Mouse (Mus musculus) frontal cortex, adult (tissue): ENCODE measurements around the gene Tnp1.
A peak's percentile ranks its signal among the peaks of the same experiment; 100 is the strongest.

Experiments used
- ATAC-seq: cut with Nextera tagmentation; 2 replicates; pipeline ENCODE4 v1.9.2; 2017; ENCODE audit warnings: mild to moderate bottlenecking, moderate library complexity, mixed read lengths; ENCODE audit not compliant: low TSS enrichment

The Tnp1 gene

GRCm38 (mm10) chr1:73015731-73016130, at the start of gene Tnp1:
Gene Tnp1, minus strand, starts transcription at chr1:73015909.
- ATAC-seq, result no peak

- peak; percentile 94 for ATAC-seq
Measured at GRCm38 (mm10) chr1:73064336-73064735, 48.6 kb upstream of the Tnp1 start.

- ATAC-seq, result no peak
Measured at GRCm38 (mm10) chr1:73061491-73062233, 46.0 kb upstream of the Tnp1 start.

- ATAC-seq, result no peak
Measured at GRCm38 (mm10) chr1:73060271-73060670, 44.6 kb upstream of the Tnp1 start.

GRCm38 (mm10) chr1:73056266-73057001, 40.7 kb upstream of the Tnp1 start:
- no peak for ATAC-seq

- no peak for ATAC-seq
Measured at GRCm38 (mm10) chr1:73055820-73056219, 40.1 kb upstream of the Tnp1 start.

- no peak for ATAC-seq
Measured at GRCm38 (mm10) chr1:73055206-73055605, 39.5 kb upstream of the Tnp1 start.

- no peak for ATAC-seq
Measured at GRCm38 (mm10) chr1:73053545-73054326, 38.0 kb upstream of the Tnp1 start.

GRCm38 (mm10) chr1:73046896-73047672, 31.4 kb upstream of the Tnp1 start:
- ATAC-seq, result no peak

GRCm38 (mm10) chr1:73045948-73046685, 30.4 kb upstream of the Tnp1 start:
- ATAC-seq, result peak; percentile 55; the same call in 1 of the 2 replicates

- ATAC-seq, result no peak
Measured at GRCm38 (mm10) chr1:73043671-73044070, 28.0 kb upstream of the Tnp1 start.

GRCm38 (mm10) chr1:73040691-73041425, 25.1 kb upstream of the Tnp1 start:
- no peak for ATAC-seq

- ATAC-seq, result no peak
Measured at GRCm38 (mm10) chr1:73038532-73038931, 22.8 kb upstream of the Tnp1 start.

GRCm38 (mm10) chr1:73036536-73036935, 20.8 kb upstream of the Tnp1 start:
- ATAC-seq, result no peak

GRCm38 (mm10) chr1:73035726-73036125, 20.0 kb upstream of the Tnp1 start:
- ATAC-seq, result no peak

GRCm38 (mm10) chr1:73032491-73032890, 16.8 kb upstream of the Tnp1 start:
- ATAC-seq, result peak; percentile 44; the same call in 1 of the 2 replicates

GRCm38 (mm10) chr1:73028741-73029140, 13.0 kb upstream of the Tnp1 start:
- ATAC-seq, result no peak

GRCm38 (mm10) chr1:73027381-73027780, 11.7 kb upstream of the Tnp1 start:
- no peak for ATAC-seq

- no peak for ATAC-seq
Measured at GRCm38 (mm10) chr1:73026786-73027299, 11.1 kb upstream of the Tnp1 start.

GRCm38 (mm10) chr1:73026157-73026556, 10.4 kb upstream of the Tnp1 start:
- ATAC-seq, result no peak
